Mouse (Mus musculus) cortical plate, adult 2 months (tissue): Measurements from ENCODE around the gene 1700016D06Rik.

Experiments
- CTCF ChIP-seq: fragments of 200-500 bp; IDR thresholded peaks from 2 replicates; pipeline ENCODE4 v1.5.1; 2011; ENCODE audit warnings: mild to moderate bottlenecking, control low read depth, low read length; ENCODE audit not compliant: insufficient read depth; ENCODE audit errors: extremely low read depth
- POLR2A ChIP-seq: fragments of 200-500 bp; IDR thresholded peaks from 2 replicates; pipeline ENCODE4 v1.6.1; 2011; ENCODE audit warnings: mild to moderate bottlenecking, low read length, control low read depth; ENCODE audit not compliant: insufficient read depth; ENCODE audit errors: extremely low read depth

DNA sequence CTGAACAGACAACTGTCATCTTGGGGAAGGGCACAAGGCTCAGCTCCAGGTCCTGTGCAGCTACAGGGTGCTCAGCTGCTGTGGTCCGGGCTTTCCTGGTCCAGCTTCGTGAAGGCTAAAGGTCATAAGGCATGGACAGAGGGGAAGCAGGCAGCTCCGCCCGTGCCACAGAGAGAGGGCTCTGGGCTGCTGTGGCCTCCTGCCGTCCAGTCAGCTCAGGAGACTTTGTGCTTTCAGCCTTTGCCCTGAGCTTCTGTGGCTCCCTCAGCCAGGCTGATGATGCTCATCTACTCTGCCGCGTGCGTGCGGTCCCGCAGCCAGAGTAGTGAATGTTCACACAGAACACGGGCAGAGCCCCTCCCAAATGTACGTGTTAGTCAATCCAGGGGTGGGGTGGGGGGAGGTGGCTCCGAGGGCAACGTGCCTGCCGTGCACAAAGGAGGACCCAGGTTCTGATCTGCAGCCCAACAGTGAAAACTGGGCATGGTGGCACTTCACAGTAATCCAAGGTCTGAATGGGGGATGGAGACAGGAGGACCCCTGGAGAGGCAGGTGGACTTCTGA lies 34.9 kb upstream of the 1700016D06Rik start:
- TF ChIP-seq POLR2A (no peak), CTCF (no peak)
